Mouse (Mus musculus) midbrain, embryonic 10.5 days (tissue): ENCODE measurements around the gene Foxo6. TPM values are rescaled to one million over a fixed set of nuclear protein-coding genes. Genes with fewer than 3 reads are reported as not detected.

ENCODE experiments used
- DNase-seq: peaks from one replicate; pipeline ENCODE4 v3.0.0-alpha.2; 2017; ENCODE audit warnings: low spot score
- H3K27ac ChIP-seq: fragments of 300-500 bp; sonication (generic); replicated peaks from 2 replicates; pipeline ENCODE4 v1.5.1; 2016; ENCODE audit warnings: mild to moderate bottlenecking
- H3K27me3 ChIP-seq: fragments of 300-500 bp; sonication (generic); 2 replicates; pipeline ENCODE4 v1.6.1; 2016; ENCODE audit warnings: low read depth, mild to moderate bottlenecking; ENCODE audit not compliant: poor library complexity, severe bottlenecking
- H3K36me3 ChIP-seq: fragments of 300-500 bp; sonication (generic); 2 replicates; pipeline ENCODE4 v1.6.1; 2016; ENCODE audit warnings: mild to moderate bottlenecking, moderate library complexity
- H3K4me1 ChIP-seq: fragments of 300-500 bp; sonication (generic); 2 replicates; pipeline ENCODE4 v1.6.1; 2016
- H3K4me3 ChIP-seq: fragments of 300-500 bp; sonication (generic); 2 replicates; pipeline ENCODE4 v1.5.1; 2016; ENCODE audit warnings: mild to moderate bottlenecking, moderate library complexity
- H3K9me3 ChIP-seq: fragments of 300-500 bp; sonication (generic); replicated peaks from 2 replicates; pipeline ENCODE4 v1.6.1; 2016; ENCODE audit warnings: mild to moderate bottlenecking
- WGBS: fragments of 180-500 bp; shearing (Covaris S2); methylation state at CpG from one replicate; pipeline ENCODE4 v1.1.7; 2016; 5-methylcytosine and 5-hydroxymethylcytosine counted together
- polyA plus RNA-seq: library from polyadenylated mRNA; unstranded; fragments of >200 nt; fragmentation: Nextera tagmentation; extraction: Ambion mirVana; gene quantifications from 2 replicates; pipeline ENCODE4 v1.2.1, GENCODE M21; 2016

Gene Foxo6
- polyA plus RNA-seq, 1 experiment from 2014 or later, result 0.07 TPM

GRCm38 (mm10) chr4:120264105-120264504 lies 23.0 kb downstream of the Foxo6 start:
- H3K9me3 ChIP-seq, result no peaks in the 10 kb centered on the region
- peaks cover 52% of the 10 kb centered on the region for H3K4me1 ChIP-seq
- no peak for DNase-seq
- peak overlapping the region; percentile 69; the same call in 1 of the 2 replicates for H3K27ac ChIP-seq
- H3K36me3 ChIP-seq, result no peaks in the 10 kb centered on the region
- H3K27me3 ChIP-seq, result peaks cover 100% of the 10 kb centered on the region
- WGBS, result 72% methylated on average over 3 of the region's 3 CpGs
- no peak overlapping the region for H3K4me3 ChIP-seq

DNA sequence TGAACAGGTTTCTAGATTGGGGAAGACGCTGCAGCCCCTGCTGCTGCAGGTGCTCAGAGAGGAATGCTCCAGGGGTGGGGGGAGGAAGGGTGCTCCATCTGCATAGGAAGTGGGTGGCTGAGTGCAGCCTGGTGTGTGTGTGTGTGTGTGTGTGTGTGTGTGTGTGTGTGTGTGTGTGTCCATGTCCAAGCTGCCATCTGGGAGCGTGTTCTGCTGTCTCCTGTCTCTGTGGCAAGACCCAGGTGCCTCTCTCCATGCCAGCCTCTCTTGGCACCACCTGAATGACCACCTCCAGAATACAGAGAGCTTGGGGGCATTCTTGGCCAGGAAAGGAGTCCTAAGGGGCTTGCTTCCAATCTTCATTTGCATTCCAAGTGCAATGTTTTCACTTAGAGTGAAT lies 24.4 kb downstream of the Foxo6 start:
- Histone ChIP-seq H3K4me1 (peaks cover 40% of the 10 kb centered on the region), H3K36me3 (no peaks in the 10 kb centered on the region), H3K27me3 (peaks cover 100% of the 10 kb centered on the region), H3K27ac (peak overlapping the region; percentile 69), H3K9me3 (no peaks in the 10 kb centered on the region), H3K4me3 (no peak overlapping the region)
- DNase-seq, result no peak
- 39% methylated on average over 2 of the region's 2 CpGs for WGBS

DNA sequence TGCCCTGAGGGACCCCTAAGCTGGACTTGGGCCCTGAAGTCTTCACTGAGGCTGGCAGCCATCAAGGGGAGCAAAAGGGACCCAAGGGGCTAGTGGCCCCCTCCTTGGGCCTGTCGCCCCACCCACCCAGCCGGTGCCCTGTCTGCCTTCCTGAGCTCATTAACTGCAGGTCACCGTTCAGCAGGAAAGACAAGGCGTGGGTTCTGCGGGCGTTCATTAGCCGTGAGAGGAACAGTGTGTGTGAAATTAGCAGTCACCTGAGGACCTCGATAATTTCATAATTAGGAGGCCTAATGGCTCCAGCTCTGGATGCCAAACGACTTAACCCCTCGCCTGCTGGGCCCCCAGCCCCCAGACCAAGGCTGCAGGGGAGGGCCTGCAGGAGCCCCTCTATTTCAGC lies 24.9 kb downstream of the Foxo6 start:
- H3K36me3 ChIP-seq, result no peaks in the 10 kb centered on the region
- 39% methylated on average over 10 of the region's 10 CpGs for WGBS
- H3K4me3 ChIP-seq, result no peak overlapping the region
- peaks cover 34% of the 10 kb centered on the region for H3K4me1 ChIP-seq
- no peaks in the 10 kb centered on the region for H3K9me3 ChIP-seq
- H3K27me3 ChIP-seq, result peaks cover 100% of the 10 kb centered on the region
- H3K27ac ChIP-seq, result peak overlapping the region; percentile 69; the same call in 1 of the 2 replicates
- DNase-seq, result no peak

DNA sequence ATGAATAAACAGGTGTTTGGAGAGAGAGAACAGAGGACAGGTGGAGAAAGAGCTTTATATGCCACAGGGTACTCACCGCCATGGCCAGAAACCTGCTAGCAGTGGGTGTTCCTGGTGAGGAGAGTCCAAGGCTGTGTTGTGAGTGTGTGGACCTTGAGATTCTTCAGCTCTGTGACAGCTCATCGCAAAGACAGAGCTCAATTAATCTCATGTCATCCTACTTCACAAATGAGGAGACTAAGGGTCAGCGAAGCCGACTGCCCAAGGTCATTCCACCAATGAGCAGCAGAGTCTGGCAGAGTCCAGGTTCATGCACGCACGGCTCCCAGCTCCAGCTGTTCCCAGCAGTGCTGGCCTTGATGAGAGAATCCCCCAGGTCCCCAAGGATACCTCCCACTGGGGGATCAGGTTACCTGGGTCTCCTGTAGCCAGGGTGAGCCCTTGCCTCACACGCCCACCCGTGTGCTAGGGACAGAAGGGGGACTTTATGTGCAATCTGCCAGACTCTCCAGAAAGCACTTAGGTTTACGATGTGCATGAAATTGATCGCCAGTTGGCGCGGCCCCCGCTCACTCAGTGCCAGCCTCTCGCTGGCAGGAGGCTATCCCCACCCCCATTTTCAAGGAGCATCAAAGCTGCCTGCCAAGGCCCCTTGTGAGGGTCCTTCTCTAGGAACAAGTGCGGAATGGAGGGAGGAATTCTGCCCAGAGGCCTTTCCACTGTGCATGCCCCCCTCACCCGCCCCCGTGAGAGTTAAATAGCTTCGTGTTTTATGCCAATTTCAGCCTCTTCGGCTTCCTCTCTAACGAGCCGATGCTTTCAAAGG lies 27.6 kb downstream of the Foxo6 start:
- Histone ChIP-seq H3K36me3 (no peaks in the 10 kb centered on the region), H3K4me3 (no peak overlapping the region), H3K4me1 (peaks cover 42% of the 10 kb centered on the region), H3K27me3 (peaks cover 98% of the 10 kb centered on the region), H3K9me3 (no peaks in the 10 kb centered on the region), H3K27ac (no peak overlapping the region)
- 49% methylated on average over 21 of the region's 21 CpGs for WGBS
- no peak for DNase-seq

DNA sequence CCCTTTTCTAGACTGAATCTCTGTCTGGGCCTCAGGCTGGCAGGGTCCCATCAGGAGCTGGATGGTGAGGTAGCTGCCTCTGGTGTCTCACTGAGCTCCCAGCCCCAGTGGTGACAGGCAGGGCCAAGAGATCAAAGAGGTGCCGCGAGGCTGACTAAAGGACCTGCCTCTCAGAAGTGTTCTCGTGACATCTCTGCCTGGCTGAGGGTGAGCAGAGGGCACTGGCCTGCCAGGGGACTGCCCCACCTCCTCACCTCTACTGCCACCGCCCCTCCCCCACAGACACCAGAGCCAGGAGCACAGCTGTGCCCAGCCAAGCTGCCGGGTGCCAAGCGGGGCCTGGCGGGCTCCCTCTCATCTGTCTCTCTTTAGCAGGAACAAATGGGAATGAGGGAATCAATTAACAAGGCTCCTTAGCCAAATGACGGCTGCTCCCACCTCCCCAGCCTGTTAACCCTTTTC lies 38.3 kb downstream of the Foxo6 start:
- H3K27ac ChIP-seq, result peak overlapping the region; percentile 56
- H3K4me3 ChIP-seq, result no peak overlapping the region; the same call in 1 of the 2 replicates
- H3K9me3 ChIP-seq, result no peaks in the 10 kb centered on the region
- DNase-seq, result peak; percentile 64
- H3K36me3 ChIP-seq, result no peaks in the 10 kb centered on the region
- peaks cover 51% of the 10 kb centered on the region for H3K4me1 ChIP-seq
- H3K27me3 ChIP-seq, result peaks cover 26% of the 10 kb centered on the region
- 7% methylated on average over 8 of the region's 8 CpGs for WGBS

- no peak for DNase-seq
- no peak overlapping the region for H3K4me3 ChIP-seq
- H3K27me3 ChIP-seq, result peaks cover 33% of the 10 kb centered on the region; the same call in 1 of the 2 replicates
- H3K36me3 ChIP-seq, result no peaks in the 10 kb centered on the region
- WGBS, result 71% methylated on average over 5 of the region's 5 CpGs
- no peaks in the 10 kb centered on the region for H3K9me3 ChIP-seq
- peaks cover 47% of the 10 kb centered on the region for H3K4me1 ChIP-seq
- H3K27ac ChIP-seq, result peak overlapping the region; percentile 53; the same call in 1 of the 2 replicates
These were observed 39.7 kb downstream of the Foxo6 start for GRCm38 (mm10) chr4:120247412-120247811.

DNA sequence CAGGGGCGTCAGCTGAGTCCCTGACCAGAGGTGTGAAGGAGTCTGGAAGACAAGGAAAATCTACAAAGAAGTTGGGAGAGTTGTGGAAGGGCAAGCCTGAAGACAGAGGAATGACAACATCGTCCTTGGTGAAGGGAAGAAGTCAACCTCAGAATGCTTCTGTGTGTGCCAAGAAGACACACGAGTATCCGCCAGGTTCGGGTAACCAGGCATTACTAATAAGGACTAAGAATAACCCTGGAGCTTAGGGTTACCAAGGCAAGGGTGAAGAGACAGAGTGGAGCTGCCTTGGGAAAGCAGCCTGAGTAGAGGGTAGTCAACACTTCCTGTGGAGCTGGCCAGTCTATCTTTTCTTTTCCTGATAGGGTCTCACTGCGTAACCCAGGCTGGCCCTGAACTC lies 41.1 kb downstream of the Foxo6 start:
- no peaks in the 10 kb centered on the region for H3K9me3 ChIP-seq
- peaks cover 44% of the 10 kb centered on the region for H3K4me1 ChIP-seq
- H3K4me3 ChIP-seq, result no peak overlapping the region
- no peak overlapping the region for H3K27ac ChIP-seq
- peaks cover 38% of the 10 kb centered on the region for H3K27me3 ChIP-seq
- no peak for DNase-seq
- 89% methylated on average over 6 of the region's 6 CpGs for WGBS
- no peaks in the 10 kb centered on the region for H3K36me3 ChIP-seq

DNA sequence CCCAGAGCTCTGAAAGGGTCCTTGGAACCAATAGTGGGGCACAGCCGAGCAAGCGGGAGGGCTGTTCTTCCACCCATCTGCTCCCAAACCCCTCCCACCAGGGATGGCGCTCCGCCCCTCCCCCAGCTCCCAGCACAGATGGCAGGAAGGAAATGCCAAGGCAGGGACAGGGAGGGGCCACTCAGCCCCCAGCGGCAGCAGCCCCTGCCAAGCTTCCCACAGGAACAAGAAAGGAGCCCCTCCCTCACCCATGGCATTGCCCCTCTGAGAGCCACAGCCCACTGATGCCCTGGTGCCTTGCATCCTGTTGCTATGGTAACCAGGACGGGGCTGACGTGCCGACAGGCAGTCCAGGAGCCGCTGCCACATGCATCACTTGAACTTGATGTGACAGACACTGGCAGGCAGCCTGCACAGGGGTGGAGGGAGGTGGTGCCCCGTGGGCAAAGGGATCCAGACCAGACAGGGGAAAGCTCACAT lies 44.3 kb downstream of the Foxo6 start:
- Histone ChIP-seq H3K36me3 (no peaks in the 10 kb centered on the region), H3K4me1 (peaks cover 25% of the 10 kb centered on the region), H3K27ac (peak overlapping the region; percentile 29; the same call in 1 of the 2 replicates), H3K4me3 (peak overlapping the region; percentile 38), H3K27me3 (peaks cover 50% of the 10 kb centered on the region), H3K9me3 (no peaks in the 10 kb centered on the region)
- peak; percentile 57 for DNase-seq
- 8% methylated on average over 10 of the region's 10 CpGs for WGBS

GRCm38 (mm10) chr4:120241106-120241505 lies 46.0 kb downstream of the Foxo6 start:
- 79% methylated on average over 3 of the region's 3 CpGs for WGBS
- DNase-seq, result no peak
- Histone ChIP-seq H3K27me3 (peaks cover 54% of the 10 kb centered on the region), H3K4me3 (no peak overlapping the region), H3K9me3 (no peaks in the 10 kb centered on the region), H3K4me1 (peaks cover 21% of the 10 kb centered on the region), H3K27ac (no peak overlapping the region), H3K36me3 (no peaks in the 10 kb centered on the region)

DNA sequence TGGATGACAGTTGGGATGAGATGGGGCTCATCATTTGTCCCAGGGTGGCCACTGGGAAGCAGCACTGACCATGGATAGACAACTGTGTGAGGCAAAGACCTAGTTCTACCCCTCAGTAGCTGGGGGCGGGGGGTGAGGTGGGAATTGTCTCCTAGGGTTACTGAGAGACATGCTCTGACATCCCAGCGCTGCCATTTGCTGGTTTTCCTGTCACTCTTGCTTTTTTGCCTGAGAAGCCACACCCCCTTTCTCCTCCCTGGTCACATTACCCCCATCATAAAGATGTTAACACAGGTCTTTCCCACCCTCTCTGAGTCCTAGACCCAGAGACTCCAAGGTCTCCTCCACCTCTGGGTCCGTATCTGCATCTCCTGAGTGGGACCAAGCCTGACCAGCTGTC lies 47.7 kb downstream of the Foxo6 start:
- no peak overlapping the region for H3K4me3 ChIP-seq
- H3K4me1 ChIP-seq, result peaks cover 21% of the 10 kb centered on the region
- WGBS, result 69% methylated on average over 3 of the region's 3 CpGs
- H3K36me3 ChIP-seq, result no peaks in the 10 kb centered on the region
- H3K27ac ChIP-seq, result no peak overlapping the region
- peaks cover 51% of the 10 kb centered on the region for H3K27me3 ChIP-seq
- DNase-seq, result no peak
- no peaks in the 10 kb centered on the region for H3K9me3 ChIP-seq

- 66% methylated on average over 2 of the region's 2 CpGs for WGBS
These were observed 53.9 kb downstream of the Foxo6 start for GRCm38 (mm10) chr4:120233243-120233642.

DNA sequence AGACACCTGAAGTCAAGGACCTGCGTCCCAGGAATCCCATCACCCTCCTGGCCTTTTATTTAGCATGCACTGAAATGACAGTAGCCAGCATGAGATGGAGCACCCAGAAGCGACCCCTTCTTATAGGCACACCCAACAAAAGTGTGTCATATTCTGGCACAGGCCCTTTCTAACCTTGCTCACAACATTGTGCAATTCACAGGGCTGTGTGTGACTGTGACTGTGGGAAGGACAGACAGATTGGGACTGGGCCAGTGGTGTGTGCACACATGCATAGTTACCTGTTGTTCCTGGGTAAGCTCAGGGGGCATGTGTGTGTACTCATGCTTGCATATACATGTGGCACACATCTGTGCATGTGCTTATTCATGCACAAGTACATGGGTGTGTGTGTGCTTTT lies 54.6 kb downstream of the Foxo6 start:
- H3K27ac ChIP-seq, result no peak overlapping the region
- no peaks in the 10 kb centered on the region for H3K36me3 ChIP-seq
- H3K27me3 ChIP-seq, result peaks cover 29% of the 10 kb centered on the region
- 88% methylated on average over 2 of the region's 2 CpGs for WGBS
- DNase-seq, result no peak
- no peak overlapping the region for H3K4me3 ChIP-seq
- H3K4me1 ChIP-seq, result 0 out of 2 replicates have a peak, but pooled peaks cover 5% of the 10 kb centered on the region
- H3K9me3 ChIP-seq, result no peaks in the 10 kb centered on the region

More at GRCm38 (mm10) chr4:120233243-120233642, 53.9 kb downstream of the Foxo6 start:
- Histone ChIP-seq H3K9me3 (no peaks in the 10 kb centered on the region), H3K4me1 (0 out of 2 replicates have a peak, but pooled peaks cover 5% of the 10 kb centered on the region), H3K27ac (no peak overlapping the region), H3K36me3 (no peaks in the 10 kb centered on the region), H3K27me3 (peaks cover 36% of the 10 kb centered on the region), H3K4me3 (no peak overlapping the region)
- DNase-seq, result no peak

- no peak overlapping the region for H3K27ac ChIP-seq
- 79% methylated on average over 4 of the region's 4 CpGs for WGBS
- H3K4me3 ChIP-seq, result no peak overlapping the region
- no peak for DNase-seq
- no peaks in the 10 kb centered on the region for H3K9me3 ChIP-seq
- 0 out of 2 replicates have a peak, but pooled peaks cover 5% of the 10 kb centered on the region for H3K4me1 ChIP-seq
- peaks cover 28% of the 10 kb centered on the region for H3K27me3 ChIP-seq
- H3K36me3 ChIP-seq, result no peaks in the 10 kb centered on the region
These were observed 55.2 kb downstream of the Foxo6 start for GRCm38 (mm10) chr4:120231982-120232381.
